Mouse (Mus musculus): ENCODE results near the gene Rpn2.

GRCm38 (mm10) chr2:157315486-157315885 lies 36.7 kb downstream of the Rpn2 start:
- TF ChIP-seq CTCF (IDR thresholded peaks at IDR 0.05; ENCODE audit: extremely low read depth, insufficient read length, insufficient replicate concordance, low read depth, low read length) (no peak), POLR2A (IDR thresholded peaks at IDR 0.05; ENCODE audit: low read depth, low read length) (no peak)
